Mouse (Mus musculus) heart, embryonic 11.5 days (tissue): Measurements from ENCODE around the gene Lcmt1. TPM values are rescaled to one million over a fixed set of nuclear protein-coding genes. Genes with fewer than 3 reads are reported as not detected.
A peak's percentile ranks its signal among the peaks of the same experiment; 100 is the strongest.

Source experiments
- ATAC-seq: fragments of 200-750 bp; cut with Nextera tagmentation; replicated peaks from 2 replicates; pipeline ENCODE4 v1.8.0; 2017; ENCODE audit warnings: moderate library complexity; ENCODE audit not compliant: insufficient number of reproducible peaks, low FRiP score, low TSS enrichment
- H3K27ac ChIP-seq: fragments of 300-500 bp; sonication (generic); 2 replicates; pipeline ENCODE4 v1.5.1; 2014; ENCODE audit warnings: mild to moderate bottlenecking, low read depth, low read length
- H3K27me3 ChIP-seq: fragments of 300-500 bp; sonication (generic); 2 replicates; pipeline ENCODE4 v1.6.1; 2014; ENCODE audit warnings: mild to moderate bottlenecking, low read length, mixed read lengths; ENCODE audit not compliant: control insufficient read depth, insufficient read depth
- H3K36me3 ChIP-seq: fragments of 300-500 bp; sonication (generic); 2 replicates; pipeline ENCODE4 v1.6.1; 2014; ENCODE audit warnings: mild to moderate bottlenecking, low read length, moderate library complexity, mixed read lengths; ENCODE audit not compliant: control insufficient read depth, insufficient read depth
- H3K4me1 ChIP-seq: fragments of 300-500 bp; sonication (generic); 2 replicates; pipeline ENCODE4 v1.6.1; 2014; ENCODE audit warnings: low read length; ENCODE audit not compliant: control insufficient read depth, insufficient read depth
- H3K4me2 ChIP-seq: fragments of 300-500 bp; sonication (generic); 2 replicates; pipeline ENCODE4 v1.6.1; 2014; ENCODE audit warnings: mild to moderate bottlenecking, moderate library complexity
- H3K4me3 ChIP-seq: fragments of 300-500 bp; sonication (generic); 2 replicates; pipeline ENCODE4 v1.5.1; 2014; ENCODE audit warnings: low read depth, low read length
- H3K9ac ChIP-seq: fragments of 300-500 bp; sonication (generic); 2 replicates; pipeline ENCODE4 v1.6.1; 2014; ENCODE audit warnings: mild to moderate bottlenecking, low read depth, low read length, moderate library complexity
- H3K9me3 ChIP-seq: fragments of 300-500 bp; sonication (generic); replicated peaks from 2 replicates; pipeline ENCODE4 v1.6.1; 2016; ENCODE audit warnings: low read length; ENCODE audit not compliant: control insufficient read depth
- WGBS: fragments of 180-500 bp; shearing (Covaris S2); extraction: QIAGEN DNeasy Blood & Tissue Kit; methylation state at CpG from one replicate; pipeline ENCODE4 v1.1.7; 2014; ENCODE audit not compliant: insufficient replicate concordance; 5-methylcytosine and 5-hydroxymethylcytosine counted together
- polyA plus RNA-seq: library from polyadenylated mRNA; unstranded; fragments of >200 nt; fragmentation: Nextera tagmentation; extraction: Ambion mirVana; gene quantifications from 2 replicates; pipeline ENCODE4 v1.2.1, GENCODE M21; 2014

Gene Lcmt1
- polyA plus RNA-seq, 1 experiment from 2014 or later = 40.6 TPM

DNA sequence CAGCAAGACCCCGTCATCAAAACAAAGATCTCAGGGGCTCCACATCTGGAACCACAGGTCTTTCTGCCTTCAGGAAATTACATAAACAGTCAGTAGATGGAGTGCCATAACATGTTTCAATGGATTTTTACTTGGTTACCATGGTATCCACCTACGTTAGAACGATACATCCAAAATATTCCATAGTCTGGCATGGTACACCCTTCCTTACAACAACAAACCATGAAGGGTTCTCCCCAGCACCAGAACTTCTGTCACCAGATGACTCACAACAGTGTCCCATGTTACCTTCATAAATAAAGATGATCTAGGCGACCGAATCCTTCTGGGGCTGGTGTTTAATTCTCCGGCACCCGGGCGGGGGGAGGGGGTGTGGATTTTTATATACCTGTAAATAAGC, 5.6 kb upstream of the Lcmt1 start:
- H3K27me3 ChIP-seq = no peaks in the 10 kb centered on the region
- no peaks in the 10 kb centered on the region for H3K9me3 ChIP-seq
- no peak for ATAC-seq
- H3K9ac ChIP-seq = no peak overlapping the region
- no peak overlapping the region for H3K4me2 ChIP-seq
- WGBS = 90% methylated on average over 8 of the region's 8 CpGs
- H3K36me3 ChIP-seq = no peaks in the 10 kb centered on the region
- no peak overlapping the region for H3K4me3 ChIP-seq
- H3K4me1 ChIP-seq = peaks cover 35% of the 10 kb centered on the region
- no peak overlapping the region for H3K27ac ChIP-seq

DNA sequence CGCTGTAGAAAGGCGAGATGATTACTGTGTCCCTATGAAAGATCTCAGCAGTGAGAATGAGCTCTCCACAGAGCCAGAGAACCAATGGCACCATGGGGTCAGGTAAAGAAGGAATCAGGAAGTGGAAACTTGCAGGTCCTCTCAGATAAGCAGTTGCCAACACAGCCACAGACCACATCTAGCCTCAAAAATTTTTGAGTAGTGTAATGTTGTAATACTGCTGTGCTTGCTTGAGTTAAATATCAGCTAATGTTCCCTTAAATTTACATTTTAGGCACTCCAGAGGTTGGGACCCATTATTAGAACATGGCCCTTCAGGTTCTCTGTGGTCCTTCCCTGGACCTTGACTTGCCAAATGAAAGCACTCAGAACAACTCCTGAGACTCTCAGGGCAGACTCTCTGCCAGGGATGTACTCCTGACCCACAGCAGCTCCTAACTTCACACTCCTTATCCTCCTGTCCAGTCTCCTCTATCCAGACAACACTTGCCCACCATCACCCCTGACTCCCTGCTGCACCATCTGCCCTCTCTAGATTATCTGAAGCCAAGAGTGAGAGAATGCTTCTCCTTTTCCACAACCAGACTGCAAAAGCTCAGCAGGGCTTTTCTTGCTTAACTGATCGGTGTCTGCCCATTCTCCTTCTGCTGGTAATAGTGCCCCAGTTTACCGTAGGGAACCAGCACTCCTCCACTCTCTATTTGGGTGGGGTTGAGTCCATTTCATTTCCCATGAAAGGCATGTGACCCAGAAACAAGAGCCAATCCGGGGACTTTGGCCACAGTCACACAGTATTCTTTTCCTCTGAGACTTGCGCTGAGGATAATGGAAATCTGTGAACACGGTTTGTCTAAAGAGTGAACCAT, 3.5 kb upstream of the Lcmt1 start:
- H3K4me3 ChIP-seq = no peak overlapping the region
- no peaks in the 10 kb centered on the region for H3K36me3 ChIP-seq
- ATAC-seq = no peak
- H3K9me3 ChIP-seq = no peaks in the 10 kb centered on the region
- peaks cover 28% of the 10 kb centered on the region for H3K4me1 ChIP-seq
- 0 out of 2 replicates have a peak overlapping the region, but pooled peaks have one; percentile 9 for H3K4me2 ChIP-seq
- no peak overlapping the region for H3K9ac ChIP-seq
- H3K27me3 ChIP-seq = no peaks in the 10 kb centered on the region
- 71% methylated on average over 7 of the region's 7 CpGs for WGBS
- no peak overlapping the region for H3K27ac ChIP-seq

DNA sequence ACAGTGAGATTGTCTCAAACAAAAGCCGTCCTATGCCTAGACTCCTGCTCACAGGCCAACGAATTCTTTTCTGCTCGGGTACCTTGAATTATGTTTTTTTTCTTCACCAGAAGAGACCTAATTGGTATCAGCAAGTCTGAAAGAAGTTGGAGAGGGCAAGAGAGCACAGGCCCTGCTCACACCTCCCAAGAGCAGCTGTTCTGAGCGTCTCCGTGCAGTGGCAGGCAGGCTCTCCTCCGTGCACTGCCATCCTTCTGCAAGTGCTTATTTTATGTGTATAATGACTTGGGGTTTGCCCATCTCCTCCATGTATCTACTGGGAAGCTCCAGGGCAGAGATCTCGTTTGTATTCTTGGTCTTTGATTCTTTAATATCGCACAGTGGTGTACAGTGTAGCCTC, 2.8 kb upstream of the Lcmt1 start:
- no peak for ATAC-seq

DNA sequence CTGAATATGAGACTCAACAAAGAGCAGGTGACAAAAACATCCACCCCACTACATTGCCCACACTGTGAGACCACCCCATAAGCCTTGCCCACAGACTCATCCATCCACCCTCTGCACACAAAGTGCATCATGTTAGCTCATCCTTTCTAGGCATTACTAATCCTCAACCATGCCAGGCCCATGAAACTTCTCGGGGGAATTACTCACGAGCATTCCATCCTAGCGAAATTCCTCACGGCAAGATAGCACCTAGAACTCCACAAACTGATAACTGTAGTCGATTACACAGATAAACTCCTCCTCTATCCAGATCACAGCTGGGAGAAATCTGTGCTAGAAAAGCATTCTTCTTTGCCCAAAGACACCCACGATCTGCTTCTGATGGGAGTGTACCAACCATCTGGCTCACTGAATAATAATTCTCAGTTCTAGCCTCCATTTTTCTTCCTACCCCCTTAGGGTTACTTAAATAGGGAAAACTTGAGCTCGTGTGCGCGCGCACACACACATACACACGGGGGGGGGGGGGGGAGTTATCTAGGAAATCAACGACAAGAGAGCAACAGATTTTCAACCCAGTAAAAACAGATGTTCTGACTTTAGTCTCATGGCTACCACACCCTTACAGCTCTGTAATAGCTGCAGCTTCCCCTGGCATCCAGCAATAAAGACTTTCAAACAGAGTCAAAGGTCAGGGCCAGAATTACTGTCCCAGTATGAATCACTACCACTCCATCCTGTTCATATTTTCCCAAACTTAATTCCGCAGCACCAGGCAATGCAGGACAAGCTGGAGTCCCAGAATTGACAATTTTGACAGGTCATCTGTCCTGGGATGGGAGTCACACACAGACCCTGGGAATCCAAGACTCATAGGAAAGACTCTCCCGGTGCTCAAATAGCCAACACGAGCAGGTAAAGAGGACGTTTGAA, 2.1 kb upstream of the Lcmt1 start:
- 74% methylated on average over 16 of the region's 16 CpGs for WGBS

More for the DNA sequence above, 2.8 kb upstream of the Lcmt1 start:
- no peak overlapping the region for H3K27ac ChIP-seq
- H3K4me2 ChIP-seq = no peak overlapping the region
- H3K4me3 ChIP-seq = no peak overlapping the region
- H3K9me3 ChIP-seq = no peaks in the 10 kb centered on the region
- no peaks in the 10 kb centered on the region for H3K36me3 ChIP-seq
- H3K4me1 ChIP-seq = peaks cover 28% of the 10 kb centered on the region
- H3K9ac ChIP-seq = no peak overlapping the region
- WGBS = 70% methylated on average over 8 of the region's 8 CpGs
- no peaks in the 10 kb centered on the region for H3K27me3 ChIP-seq

DNA sequence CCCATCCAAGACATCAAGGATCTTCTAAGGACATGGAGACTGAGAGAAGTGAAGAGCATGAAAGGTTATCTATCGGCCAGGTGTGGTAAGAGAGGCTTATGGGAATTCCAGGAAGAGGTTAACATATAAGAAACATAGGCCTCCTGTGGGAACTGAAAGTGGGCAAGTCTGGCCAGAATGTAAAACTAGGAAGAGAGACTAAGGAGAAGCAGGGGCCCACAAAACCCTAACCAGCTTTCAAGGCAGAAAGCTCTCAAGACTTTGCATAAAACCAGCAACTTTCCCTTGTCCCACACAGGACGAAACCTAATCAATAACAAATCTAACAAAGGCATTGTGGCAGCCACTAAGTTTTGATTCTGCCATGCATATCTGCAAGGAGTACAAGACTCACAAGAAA, 1.4 kb upstream of the Lcmt1 start:
- no peaks in the 10 kb centered on the region for H3K9me3 ChIP-seq
- H3K4me1 ChIP-seq = peaks cover 28% of the 10 kb centered on the region
- no peaks in the 10 kb centered on the region for H3K27me3 ChIP-seq
- no peak overlapping the region for H3K4me3 ChIP-seq
- no peaks in the 10 kb centered on the region for H3K36me3 ChIP-seq
- no peak overlapping the region for H3K9ac ChIP-seq
- H3K4me2 ChIP-seq = peak overlapping the region; percentile 87
- H3K27ac ChIP-seq = no peak overlapping the region
- no peak for ATAC-seq
- WGBS = 70% methylated on average over 2 of the region's 2 CpGs

More for the DNA sequence above, 2.1 kb upstream of the Lcmt1 start:
- peaks cover 28% of the 10 kb centered on the region for H3K4me1 ChIP-seq
- no peak overlapping the region for H3K9ac ChIP-seq
- H3K4me3 ChIP-seq = no peak overlapping the region
- no peak for ATAC-seq
- H3K27ac ChIP-seq = no peak overlapping the region
- H3K36me3 ChIP-seq = no peaks in the 10 kb centered on the region
- no peaks in the 10 kb centered on the region for H3K9me3 ChIP-seq
- peak overlapping the region; percentile 87 for H3K4me2 ChIP-seq
- no peaks in the 10 kb centered on the region for H3K27me3 ChIP-seq

DNA sequence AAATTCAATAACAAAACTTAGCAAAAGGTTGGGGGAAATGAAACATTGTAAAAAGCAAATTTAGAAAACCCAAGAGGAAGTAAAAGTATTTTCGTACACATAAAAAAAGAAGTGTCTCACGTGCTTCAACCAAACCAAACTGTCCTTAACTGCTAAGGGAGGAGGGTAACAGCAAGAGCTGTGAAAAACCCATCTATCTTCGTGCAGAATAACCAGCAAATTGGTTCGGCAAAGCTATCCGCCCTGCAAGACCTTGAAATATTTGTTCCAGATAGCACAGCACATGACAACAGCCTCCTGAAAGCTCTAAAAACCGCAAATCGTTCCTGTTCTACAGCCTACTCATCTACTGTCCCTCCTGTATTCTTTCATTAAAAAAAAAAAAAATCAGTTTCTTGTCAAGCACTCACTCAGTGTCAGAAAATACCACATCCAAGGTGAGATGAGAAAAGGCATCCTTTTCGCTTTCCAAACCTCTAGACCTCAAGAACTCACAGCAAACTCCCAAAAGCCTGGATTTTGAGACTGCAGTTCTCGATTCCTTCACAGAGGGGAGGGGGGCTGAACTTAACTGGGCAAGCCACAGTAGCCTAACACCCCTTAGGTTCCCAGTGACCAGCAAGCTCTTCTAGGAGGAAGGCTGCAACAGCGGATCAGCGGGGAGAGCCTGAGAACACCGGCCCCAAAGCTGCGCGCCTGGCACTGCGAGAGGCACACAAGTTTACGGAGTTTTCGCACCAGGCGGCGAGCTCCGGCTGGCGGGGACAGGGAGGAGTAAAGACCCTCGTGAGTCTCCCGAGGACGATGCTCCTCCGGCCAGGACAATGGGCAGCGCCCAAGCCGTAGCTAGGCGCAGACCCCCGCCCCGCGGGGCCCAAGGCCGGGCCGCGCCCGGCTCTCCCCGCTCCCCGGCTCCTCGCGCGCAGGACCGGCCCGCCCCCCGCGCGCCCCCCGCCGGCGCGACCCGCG, 522 bp upstream of the Lcmt1 start:
- Histone ChIP-seq H3K27ac (peak overlapping the region; percentile 82), H3K4me2 (peak overlapping the region; percentile 87), H3K9ac (peak overlapping the region; percentile 78), H3K27me3 (no peaks in the 10 kb centered on the region), H3K4me3 (peak overlapping the region; percentile 71), H3K9me3 (no peaks in the 10 kb centered on the region), H3K4me1 (peaks cover 28% of the 10 kb centered on the region), H3K36me3 (no peaks in the 10 kb centered on the region)
- WGBS = 2% methylated on average over 40 of the region's 51 CpGs
- peak; percentile 49 for ATAC-seq

DNA sequence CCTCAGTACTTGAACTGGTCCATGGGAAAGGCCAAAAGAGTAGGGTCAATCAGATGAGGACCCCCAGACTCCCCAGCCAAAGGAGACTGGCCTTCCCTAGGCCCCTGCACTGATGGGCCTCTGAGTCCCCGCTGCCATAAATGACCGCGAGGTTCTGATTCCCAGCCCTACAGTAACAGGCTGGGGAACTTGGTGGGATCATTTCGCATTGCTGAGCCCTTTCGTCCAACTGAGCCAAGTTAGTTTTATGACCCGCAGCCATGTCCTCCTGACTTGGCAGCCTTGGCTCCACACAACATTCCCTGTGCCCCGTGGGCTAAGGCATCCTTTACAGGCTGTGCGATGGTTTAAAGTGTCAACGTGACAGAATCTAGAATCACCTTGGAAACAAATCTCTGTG, 1.1 kb downstream of the Lcmt1 start:
- ATAC-seq = no peak
- Histone ChIP-seq H3K4me1 (peaks cover 26% of the 10 kb centered on the region), H3K9ac (peak overlapping the region; percentile 78), H3K27ac (peak overlapping the region; percentile 82; the same call in 1 of the 2 replicates), H3K36me3 (no peaks in the 10 kb centered on the region), H3K9me3 (no peaks in the 10 kb centered on the region), H3K4me3 (peak overlapping the region; percentile 71), H3K4me2 (peak overlapping the region; percentile 87), H3K27me3 (no peaks in the 10 kb centered on the region)
- 51% methylated on average over 9 of the region's 9 CpGs for WGBS

DNA sequence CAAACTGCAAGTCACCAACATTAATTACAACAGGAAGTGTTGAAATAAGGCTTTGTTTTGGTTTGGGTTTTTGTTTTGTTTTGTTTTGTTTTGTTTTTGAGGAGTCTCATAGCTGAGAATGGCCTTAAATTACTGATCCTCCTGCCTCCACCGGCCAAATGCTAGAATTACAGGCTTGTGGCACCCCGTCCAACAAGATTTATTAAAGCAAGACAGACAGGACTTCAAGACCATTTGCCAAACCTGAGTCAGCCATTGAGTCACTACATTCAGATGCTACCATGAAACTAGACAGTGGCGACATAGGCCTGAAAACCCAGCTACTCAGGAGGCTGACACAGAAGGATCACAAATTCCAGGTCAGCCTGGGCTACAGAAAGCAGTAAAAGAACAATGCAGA, 1.9 kb downstream of the Lcmt1 start:
- Histone ChIP-seq H3K4me2 (no peak overlapping the region), H3K9ac (no peak overlapping the region), H3K4me1 (peaks cover 18% of the 10 kb centered on the region), H3K27me3 (no peaks in the 10 kb centered on the region), H3K36me3 (no peaks in the 10 kb centered on the region), H3K9me3 (no peaks in the 10 kb centered on the region), H3K27ac (no peak overlapping the region), H3K4me3 (no peak overlapping the region)
- 66% methylated on average over 3 of the region's 3 CpGs for WGBS
- ATAC-seq = no peak
